Mouse (Mus musculus) fibroblast of lung, adult 2 months (primary cell): ENCODE data around the gene Trub2.

Source experiments
- DNase-seq: peaks from one replicate; pipeline ENCODE4 v3.0.0-alpha.2; 2011; ENCODE audit warnings: low read depth

The Trub2 gene

DNA sequence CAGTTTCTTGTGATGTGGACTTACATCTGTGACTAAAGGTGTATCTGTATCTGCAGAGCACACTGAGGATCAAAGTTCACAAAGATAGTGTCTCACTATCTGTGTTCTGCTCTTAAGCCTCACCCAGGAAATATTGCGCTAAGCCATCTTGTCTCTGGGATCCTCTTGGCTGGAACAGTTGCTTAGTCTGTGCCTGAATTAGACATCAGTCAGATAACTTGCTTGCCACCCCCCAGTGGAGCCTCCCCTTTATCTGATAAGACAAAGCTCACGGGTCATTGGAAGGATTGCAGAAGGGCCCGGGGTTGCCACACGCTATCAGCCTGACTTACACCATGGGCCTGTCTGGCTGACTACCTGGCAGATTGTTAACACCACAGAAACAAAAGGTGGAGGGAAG is 15.0 kb downstream of the Trub2 start:
- DNase-seq, result no peak

DNA sequence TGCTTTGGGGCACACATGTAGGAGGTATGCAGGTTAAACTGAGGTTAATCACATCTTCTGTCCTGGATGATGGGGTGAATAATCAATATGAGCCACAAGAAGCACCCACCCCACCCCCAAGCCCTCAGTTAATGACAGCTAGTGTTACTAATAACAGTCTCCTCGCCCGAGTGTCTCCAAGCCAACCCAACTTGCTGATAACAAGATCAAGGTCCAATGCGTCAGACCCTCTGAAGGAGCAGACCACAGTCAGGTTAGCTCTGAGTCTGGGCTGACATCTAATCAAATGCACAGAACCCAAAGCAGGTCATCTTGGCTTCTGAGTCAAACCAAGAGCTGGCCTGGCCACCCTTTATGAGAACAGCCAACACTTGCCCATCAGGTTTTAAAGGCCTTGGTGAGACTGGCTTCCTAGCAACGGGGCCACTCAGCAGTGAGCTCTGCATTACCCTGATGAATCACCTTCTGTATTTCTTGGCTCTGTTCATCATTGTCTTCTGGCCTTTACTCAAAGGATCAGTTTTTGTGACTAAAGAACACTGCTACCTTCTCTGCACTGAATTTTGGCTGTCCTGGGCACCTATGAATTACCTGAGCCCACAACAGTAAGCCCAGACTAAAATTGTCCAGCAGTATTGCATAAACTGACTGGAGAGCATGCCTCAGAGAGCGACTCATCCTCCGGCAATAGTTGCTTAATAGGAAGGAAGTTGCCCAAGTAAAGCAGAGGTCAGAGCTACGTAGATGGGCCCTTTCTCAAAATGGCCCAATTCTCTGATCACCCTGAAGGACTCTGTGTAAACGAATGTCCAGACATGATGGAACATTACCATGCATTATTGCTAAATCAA is 16.5 kb downstream of the Trub2 start:
- peak; percentile 60 for DNase-seq

DNA sequence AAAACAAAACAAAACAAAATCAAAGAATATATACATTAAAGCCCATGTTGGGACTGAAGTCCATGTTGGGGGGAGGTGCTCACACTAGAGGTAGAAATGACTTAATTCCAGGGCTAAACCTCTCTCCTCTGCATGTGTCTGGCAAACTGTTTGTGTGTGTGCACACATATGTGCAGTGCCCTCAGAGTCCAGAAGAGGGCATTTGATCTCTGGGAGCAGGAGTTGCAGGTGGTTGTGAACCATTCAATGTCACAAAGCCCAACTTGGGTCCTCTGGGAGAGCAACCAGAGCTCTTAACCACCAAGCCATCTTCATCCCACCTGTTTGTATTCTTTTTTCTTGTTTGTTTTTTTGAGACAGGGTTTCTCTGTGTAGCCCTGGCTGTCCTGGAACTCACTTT is 18.1 kb downstream of the Trub2 start:
- no peak for DNase-seq

DNA sequence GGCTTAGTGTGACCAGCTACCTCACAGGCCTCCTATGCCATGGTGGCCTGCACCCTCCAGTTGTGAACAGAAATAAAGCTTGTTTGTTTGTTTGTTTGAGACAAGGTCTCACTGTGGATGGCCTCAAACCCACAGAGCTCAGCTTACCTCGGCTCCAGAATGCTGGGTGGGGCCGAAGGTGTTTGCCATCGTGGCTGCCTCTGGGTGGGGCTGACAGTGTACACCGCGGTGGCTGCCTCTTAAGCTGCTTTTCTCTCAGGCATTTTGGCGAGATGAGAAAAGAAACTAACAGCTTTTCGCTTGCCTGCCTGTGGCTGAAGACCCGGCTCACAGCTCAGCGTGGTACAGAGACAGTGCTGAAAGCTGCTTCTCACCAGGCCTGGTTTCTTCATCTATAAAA is 19.4 kb downstream of the Trub2 start:
- DNase-seq, result no peak

DNA sequence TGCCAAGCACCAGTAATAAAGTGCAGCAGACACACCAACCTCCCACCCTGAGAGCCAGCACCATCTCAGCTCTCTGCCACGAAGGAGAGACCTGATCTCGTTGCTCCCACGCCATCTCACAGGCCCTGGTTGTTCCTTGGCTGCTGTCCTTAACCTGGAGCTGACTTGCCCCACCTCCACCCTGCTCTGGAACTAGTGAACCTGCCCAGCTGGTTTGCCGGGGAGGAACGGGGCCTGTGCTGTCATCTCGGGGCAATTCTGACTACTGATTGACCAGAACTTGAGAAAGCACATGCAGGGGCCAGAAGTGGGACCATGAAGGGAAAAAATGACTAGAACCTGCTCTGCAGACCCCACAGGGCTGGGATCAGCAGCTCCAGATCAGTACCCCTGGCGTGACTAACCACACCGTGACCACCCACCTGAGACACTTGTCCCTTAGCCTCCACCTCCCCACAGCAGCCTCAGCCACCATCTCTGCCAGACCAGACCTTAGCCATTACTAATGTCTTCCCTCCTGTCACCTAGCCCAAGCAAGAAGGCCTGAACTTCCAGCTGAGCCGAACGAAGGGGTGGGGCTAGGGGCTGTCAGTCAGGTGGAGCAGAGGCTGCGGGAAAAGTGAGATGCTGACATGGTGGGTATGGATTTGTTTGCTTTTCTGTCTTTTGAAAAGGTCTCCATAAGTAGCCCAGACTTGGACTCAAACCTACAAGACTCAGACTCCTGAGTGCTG is 20.2 kb downstream of the Trub2 start:
- no peak for DNase-seq

DNA sequence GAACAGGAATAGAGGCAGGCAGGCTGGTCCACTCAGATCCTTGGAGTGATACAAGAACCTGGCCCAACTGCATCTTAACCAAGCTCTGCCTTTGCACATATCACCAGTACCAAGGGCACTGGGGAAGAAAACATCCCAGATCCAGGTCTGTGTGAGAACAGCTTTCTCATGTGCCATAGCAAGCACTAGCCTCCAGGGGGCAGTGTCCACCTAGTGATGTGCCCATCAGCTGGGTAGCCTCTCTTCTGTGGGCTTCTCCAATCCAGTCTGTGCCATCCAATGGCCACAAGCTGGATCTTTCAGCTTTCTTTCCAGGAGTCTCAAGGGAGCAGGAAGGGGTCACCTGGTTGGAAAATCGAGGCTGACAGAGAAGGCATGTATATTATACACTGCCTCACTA is 23.5 kb downstream of the Trub2 start:
- DNase-seq, result peak; percentile 21

DNA sequence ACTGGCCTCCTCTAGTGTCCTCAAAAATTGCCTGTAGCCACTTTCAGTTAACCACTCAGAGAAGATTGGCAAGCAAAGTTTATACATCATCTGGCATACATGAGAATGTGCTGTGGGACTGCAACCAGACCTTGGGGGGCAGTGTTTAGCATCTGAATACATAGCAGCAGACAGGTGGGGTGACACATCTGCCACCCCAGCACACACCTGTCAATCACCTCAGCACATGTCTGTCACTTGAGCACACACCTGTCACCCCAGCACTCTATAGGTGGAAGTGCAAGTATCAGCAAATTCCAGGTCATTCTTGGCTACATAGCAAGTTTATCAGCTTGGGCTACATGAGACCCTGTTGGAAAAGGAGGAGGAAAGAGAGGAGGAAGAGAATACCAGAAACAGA is 32.6 kb downstream of the Trub2 start:
- DNase-seq, result no peak

DNA sequence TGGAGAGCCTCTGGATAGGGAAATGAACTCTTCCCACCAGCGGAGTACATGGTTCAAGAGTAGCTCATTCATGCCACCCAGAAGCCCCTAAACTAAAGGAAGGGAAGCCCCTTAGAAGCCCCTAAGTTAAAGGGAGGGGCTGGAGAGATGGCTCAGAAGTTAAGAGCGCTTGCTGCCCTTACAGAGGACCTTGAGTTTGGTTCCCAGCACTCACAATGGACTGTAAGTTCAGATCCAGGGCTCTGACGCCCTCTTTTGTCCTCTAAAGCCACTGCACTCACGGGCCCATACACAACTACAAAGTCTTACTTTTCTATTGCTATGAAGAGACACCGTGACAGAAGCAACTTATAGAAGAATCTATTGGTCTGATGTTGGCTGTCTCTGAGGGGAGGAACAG is 35.9 kb downstream of the Trub2 start:
- no peak for DNase-seq

DNA sequence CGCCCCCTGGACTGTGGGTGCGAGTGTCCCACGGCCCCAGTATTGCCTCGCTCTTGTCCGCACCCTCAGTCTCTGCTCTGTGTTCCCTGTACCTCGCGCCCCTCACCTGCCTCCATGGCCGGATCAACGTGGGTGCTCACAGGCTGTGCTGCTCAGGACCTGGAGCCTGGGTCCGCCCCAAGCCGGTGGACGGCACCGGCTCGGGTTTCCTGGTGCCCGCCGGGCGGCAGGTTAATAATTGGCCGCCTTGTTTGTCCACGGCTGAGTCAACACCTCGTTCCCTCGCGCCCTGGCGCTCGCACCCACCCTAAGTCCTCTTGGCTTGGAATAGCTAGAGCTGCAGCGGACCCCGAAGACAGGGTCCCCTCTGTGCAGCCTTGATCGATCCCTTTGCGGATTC is 36.8 kb downstream of the Trub2 start, which contains the start of gene Gm13420:
TSS of gene Gm13420 (minus strand) at position 189 of the 400 bp plus-strand sequence.
- no peak for DNase-seq

DNA sequence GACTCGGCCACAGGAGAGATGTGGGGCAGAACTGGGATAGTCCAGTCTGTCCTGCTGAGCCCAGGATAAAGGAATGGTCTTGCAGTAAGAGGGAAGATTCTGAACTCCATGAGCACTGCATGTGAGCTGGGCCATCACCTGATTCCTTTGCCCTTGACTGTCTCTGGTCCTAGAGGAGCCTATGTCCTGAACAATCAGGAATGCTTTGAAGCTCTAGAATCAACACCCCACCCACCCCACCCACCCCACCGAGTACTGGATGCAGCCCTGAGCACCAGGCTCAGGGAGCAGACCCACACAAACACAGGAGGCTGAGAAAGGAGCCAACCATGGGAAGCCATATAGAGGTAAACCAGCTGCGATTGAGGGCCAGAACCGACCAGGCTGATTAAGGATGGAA is 39.8 kb downstream of the Trub2 start:
- DNase-seq, result no peak

DNA sequence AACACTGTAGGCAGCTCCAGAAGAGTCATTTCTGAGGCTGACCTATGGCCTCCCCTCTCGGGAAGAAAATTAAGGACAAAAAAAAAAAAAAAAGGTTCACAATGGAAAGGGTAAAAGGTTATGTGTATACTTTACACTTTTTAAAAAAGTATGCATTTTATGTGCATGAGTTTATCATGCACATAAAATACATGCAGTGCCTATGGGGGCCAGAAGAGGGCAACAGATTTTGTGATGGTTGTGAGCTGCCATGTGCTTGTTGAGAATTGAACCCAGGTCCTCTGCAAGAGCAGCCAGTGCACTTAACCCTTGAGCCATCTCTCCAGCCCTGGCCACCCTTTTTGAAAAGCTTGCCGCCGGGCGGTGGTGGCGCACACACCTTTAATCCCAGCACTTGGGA is 40.5 kb downstream of the Trub2 start:
- DNase-seq, result no peak

DNA sequence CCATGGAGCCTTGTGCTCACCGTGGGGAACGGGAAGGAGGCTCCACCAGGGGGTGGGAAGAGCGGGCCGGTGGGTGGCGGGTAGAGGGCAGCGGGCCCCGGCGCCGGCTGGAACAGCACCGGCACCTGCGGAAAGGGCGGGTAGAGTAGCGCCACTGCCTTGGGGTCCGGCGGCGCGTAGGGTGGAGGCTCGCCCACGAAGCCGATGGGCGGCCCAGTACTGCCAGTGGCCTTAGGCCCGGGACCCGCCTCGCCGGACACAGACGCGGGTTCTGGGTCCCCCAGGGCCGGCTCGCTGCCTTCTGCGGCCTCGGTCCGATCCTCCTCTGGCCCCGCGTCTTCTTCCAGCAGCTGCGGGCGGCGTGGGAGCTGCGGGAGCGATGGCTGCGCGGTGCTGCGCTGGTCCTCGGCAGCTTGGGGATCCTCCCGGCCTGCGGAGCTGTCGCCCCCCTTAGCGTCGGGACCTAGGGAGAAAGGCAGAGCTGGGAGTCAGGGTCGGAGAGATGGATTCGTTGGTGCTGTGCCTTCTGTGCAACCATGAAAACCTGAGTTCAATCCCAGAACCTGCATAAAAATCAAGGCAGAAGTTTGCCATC is 41.0 kb downstream of the Trub2 start:
- no peak for DNase-seq

DNA sequence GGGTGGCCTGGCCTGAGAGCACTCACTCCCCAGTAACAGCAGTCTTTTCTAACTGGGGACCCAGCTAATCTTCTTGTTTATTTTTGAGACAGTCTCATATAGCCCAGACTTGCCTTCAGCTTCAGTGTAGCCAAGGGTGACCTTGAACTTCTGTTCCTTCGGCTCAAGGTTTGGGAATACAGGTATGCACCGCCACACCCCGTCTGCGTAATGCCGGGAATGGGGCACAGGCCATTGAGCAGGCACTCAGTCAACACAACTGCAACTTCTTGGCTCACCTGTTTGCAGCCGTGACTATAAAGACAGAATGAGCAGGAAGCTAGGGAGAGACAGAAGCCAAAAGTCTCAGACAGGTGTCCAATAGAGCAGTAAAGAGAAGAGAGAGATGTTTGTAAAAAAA is 44.0 kb downstream of the Trub2 start:
- no peak for DNase-seq

DNA sequence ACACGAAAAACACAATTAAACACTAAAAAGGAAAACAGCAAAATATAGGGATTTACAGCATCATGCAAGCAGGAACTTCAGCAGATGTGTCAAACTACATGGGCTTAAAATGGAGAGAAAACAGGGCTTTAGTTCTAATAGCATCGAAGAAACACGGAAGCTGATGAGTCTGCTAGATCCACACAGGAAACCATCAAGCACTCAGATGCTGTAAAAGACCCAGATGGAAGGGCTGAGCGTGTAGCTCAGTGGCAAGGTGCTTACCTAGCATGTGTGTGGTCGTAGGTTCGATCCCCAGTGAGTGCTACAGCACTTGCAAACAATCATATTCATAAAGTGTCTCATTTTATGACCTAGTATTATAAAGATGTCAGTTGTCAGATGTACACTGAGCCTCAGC is 47.1 kb downstream of the Trub2 start:
- DNase-seq, result no peak

DNA sequence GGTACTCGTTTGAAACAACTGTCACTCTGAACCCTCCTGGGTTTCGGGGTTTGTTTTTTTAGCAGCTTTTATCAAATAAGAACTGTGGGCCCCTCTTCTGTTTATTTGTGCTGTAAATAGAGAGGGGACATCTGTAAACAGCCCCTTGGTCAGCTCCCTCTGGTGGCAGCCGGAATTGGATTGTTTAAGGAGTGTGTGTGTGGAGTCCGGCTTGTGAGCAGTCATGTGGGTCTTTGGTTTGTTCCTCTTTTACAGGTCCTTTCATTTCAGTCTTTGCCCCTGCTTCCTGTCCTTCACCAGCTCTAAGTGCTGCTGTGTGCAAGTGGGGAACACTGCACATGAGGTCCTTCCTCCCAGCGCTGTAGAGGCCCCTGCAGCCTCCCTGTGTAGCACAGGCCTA is 48.9 kb downstream of the Trub2 start:
- no peak for DNase-seq

DNA sequence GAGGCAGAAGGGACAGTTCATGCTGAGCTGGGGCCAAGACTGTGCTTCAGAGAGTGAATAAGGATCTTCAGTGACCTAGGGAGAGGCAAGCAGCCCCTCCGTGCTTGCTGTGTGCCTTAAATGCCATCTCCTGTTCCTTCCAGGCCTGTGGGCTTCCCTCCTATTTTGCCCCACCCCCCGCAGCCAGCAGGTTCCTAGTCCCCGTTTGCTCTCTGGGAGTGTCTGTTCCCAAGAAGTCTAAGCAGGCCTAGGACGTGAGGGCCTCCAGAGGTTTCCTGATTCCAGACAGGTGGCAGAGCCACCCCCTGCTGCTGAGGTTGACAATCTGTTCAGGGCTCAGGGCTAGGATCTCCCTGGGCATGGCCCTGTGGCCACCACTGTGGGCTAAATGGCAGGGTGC is 49.5 kb downstream of the Trub2 start:
- no peak for DNase-seq

DNA sequence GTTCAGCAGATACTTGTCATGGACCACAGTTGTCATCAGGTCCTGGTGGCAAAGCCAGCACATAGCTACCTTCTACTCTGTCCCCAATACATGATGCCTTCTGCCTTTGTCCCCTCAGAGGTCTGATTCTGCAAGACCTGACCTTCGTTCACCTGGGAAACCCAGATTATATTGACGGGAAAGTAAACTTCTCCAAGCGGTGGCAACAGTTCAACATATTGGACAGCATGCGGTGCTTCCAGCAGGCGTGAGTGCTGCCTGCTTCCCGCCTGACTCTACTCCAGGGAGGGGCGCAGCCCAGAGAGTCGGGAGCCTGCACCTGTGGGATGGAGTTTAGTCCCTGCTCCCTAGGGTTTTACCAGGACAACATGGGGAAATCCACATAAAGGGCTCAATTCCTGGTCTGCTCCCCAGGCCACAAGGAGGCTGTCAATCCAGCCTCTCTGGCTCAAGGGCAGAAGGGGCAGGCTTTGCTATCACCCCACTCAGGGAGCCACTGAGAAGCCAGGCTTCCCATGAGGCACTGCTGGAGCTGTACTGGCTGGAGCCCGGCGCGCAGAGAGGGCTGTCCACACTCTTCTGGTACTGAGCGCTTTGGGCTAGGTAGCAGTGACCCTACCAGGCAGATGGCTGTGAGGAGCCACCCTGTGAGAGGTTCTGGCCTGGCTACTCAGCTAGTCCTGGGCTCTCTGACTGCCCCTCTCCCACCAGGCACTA is 50.9 kb downstream of the Trub2 start:
- DNase-seq, result no peak

DNA sequence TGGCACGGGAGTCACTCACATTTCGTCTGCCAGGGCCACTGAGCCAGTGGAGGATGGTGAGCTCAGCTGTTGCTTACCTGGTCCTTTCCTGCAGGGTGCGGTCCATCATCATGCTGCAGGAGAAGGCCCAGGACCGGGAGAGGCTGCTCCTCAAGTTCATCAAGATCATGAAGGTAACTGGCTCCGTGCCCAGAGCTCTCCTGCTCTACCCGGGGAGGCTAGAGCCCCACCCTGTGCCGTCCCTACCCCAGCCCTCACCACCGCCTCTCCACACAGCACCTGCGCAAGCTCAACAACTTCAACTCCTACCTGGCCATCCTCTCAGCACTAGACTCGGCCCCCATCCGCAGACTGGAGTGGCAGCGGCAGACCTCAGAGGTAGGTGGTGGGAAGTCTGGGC is 52.6 kb downstream of the Trub2 start:
- no peak for DNase-seq

DNA sequence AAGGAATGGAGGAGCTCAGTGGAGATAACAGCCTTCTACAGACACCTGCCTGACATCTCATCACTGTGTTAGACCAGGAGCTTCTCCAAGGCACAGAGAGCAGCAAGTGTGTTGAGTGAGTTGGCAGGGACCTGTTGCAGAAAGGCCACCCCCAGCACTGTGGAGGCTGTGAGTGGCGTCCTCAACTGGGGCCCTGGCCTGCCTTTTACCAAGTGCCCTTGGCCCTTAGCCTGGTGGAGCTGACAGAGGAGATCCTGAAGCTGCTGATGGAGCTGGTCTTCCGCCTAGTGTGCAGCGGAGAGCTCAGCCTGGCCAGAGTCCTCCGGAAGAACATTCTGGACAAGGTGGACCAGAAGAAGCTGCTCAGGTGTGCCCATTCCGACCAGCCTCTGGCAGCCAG is 55.0 kb downstream of the Trub2 start:
- no peak for DNase-seq

DNA sequence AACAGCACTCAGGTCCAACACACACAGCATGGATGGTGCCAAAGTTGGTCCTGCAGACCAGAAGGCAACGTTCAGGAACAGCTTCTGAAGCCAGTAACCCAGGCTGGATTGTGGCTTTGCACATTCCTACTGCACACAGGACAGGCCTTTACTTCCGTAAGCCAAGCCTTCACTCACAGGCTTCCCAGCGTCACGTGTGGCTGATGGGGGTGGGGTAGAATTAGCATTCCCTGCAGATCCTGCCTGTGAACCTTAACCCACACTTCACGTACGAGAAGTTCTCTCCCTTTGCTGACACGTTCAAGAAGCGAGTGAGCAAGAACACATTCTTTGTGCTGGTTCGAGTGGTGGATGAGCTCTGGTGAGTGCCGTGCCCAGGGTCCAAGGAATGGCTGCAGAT is 55.7 kb downstream of the Trub2 start:
- DNase-seq, result no peak

DNA sequence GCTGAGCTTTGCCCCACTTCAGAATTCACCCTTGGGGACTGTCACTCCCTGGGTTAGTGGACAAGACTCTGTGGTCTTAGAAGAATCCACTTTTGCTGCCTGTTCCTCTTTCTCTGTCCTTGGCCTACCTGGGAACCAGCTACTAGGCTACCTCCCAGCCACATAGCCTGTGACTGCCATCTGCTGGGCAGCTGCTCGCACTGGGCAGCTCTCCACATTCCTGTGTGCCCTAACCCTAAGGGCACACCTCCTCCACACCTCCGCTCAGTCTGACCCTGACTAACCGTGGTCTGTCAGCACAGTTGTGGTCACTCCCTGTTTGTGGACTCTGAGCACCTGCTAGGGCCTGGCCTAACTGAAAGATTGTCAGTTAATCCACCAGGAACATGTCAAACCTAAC is 56.8 kb downstream of the Trub2 start:
- DNase-seq, result peak; percentile 43

DNA sequence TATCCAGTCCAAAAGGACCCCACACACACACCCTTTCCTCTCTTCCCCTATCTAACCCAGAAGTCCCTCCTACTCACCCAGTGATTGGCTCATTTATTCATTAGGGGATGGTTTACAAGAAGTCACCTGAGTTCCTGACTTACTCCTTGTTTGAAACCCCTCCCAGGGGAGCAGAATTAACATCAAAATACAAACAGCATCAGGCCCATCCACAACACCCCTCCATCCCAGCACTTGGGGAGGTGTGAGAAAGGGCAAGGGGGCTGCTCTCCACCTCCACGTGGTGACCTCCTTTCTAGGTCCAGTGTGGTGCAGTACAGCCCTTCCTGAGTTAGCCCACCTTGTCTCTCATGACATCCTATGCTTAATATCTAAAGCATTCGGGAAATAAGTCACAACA is 58.8 kb downstream of the Trub2 start:
- DNase-seq, result no peak
